Mouse (Mus musculus): ENCODE measurements around the gene Galnt4. TPM values are rescaled to one million over a fixed set of nuclear protein-coding genes. Genes with fewer than 3 reads are reported as not detected.

The Galnt4 gene
- polyA plus RNA-seq, 1 experiment from 2014 or later = 5.1 TPM

GRCm38 (mm10) chr10:99116650-99117615 is 9.0 kb downstream of the Galnt4 start:
- Histone ChIP-seq H3K27ac (no peak overlapping the region), H3K4me1 (peaks cover 11% of the 10 kb centered on the region), H3K27me3 (no peaks in the 10 kb centered on the region), H3K4me2 (no peak overlapping the region), H3K9ac (no peak overlapping the region), H3K36me3 (replicated peaks) (0 out of 2 replicates have a peak, but pooled peaks cover 2% of the 10 kb centered on the region), H3K4me3 (replicated peaks) (no peak overlapping the region), H3K9me3 (no peaks in the 10 kb centered on the region)
- no peak for ATAC-seq (ENCODE audit: low FRiP score)
- 92% methylated on average over 16 of the region's 16 CpGs for WGBS

GRCm38 (mm10) chr10:99117876-99118275 is 9.9 kb downstream of the Galnt4 start:
- H3K27me3 ChIP-seq = no peaks in the 10 kb centered on the region
- H3K4me1 ChIP-seq = peaks cover 11% of the 10 kb centered on the region; the same call in 1 of the 2 replicates
- no peak overlapping the region for H3K4me3 ChIP-seq (replicated peaks)
- ATAC-seq (ENCODE audit: low FRiP score) = no peak
- H3K9me3 ChIP-seq = no peaks in the 10 kb centered on the region
- no peak overlapping the region for H3K9ac ChIP-seq
- no peak overlapping the region for H3K27ac ChIP-seq
- H3K4me2 ChIP-seq = no peak overlapping the region
- H3K36me3 ChIP-seq (replicated peaks) = 0 out of 2 replicates have a peak, but pooled peaks cover 2% of the 10 kb centered on the region
- 89% methylated on average over 10 of the region's 10 CpGs for WGBS

- no peak overlapping the region for H3K9ac ChIP-seq
- H3K9me3 ChIP-seq = no peaks in the 10 kb centered on the region
- no peak overlapping the region for H3K27ac ChIP-seq
- 77% methylated on average over 6 of the region's 6 CpGs for WGBS
- no peak overlapping the region for H3K4me3 ChIP-seq (replicated peaks)
- H3K4me2 ChIP-seq = no peak overlapping the region
- H3K27me3 ChIP-seq = no peaks in the 10 kb centered on the region
- 0 out of 2 replicates have a peak, but pooled peaks cover 2% of the 10 kb centered on the region for H3K36me3 ChIP-seq (replicated peaks)
- 0 out of 2 replicates have a peak, but pooled peaks cover 7% of the 10 kb centered on the region for H3K4me1 ChIP-seq
- no peak for ATAC-seq (ENCODE audit: low FRiP score)
Measured at GRCm38 (mm10) chr10:99118697-99119096, 10.7 kb downstream of the Galnt4 start.

- H3K27me3 ChIP-seq = no peaks in the 10 kb centered on the region
- no peak overlapping the region for H3K9ac ChIP-seq
- H3K27ac ChIP-seq = no peak overlapping the region
- WGBS = 93% methylated on average over 4 of the region's 4 CpGs
- no peaks in the 10 kb centered on the region for H3K9me3 ChIP-seq
- no peak overlapping the region for H3K4me3 ChIP-seq (replicated peaks)
- H3K4me1 ChIP-seq = 0 out of 2 replicates have a peak, but pooled peaks cover 7% of the 10 kb centered on the region
- no peak for ATAC-seq (ENCODE audit: low FRiP score)
- H3K36me3 ChIP-seq (replicated peaks) = 0 out of 2 replicates have a peak, but pooled peaks cover 2% of the 10 kb centered on the region
- no peak overlapping the region for H3K4me2 ChIP-seq
Measured at GRCm38 (mm10) chr10:99119471-99119870, 11.5 kb downstream of the Galnt4 start.

- ATAC-seq (ENCODE audit: low FRiP score) = no peak
- no peaks in the 10 kb centered on the region for H3K27me3 ChIP-seq
Measured at GRCm38 (mm10) chr10:99126225-99126624, 18.3 kb downstream of the Galnt4 start, which contains the start of gene Phxr2. Phxr2 (minus strand) TSS chr10:99126325.

GRCm38 (mm10) chr10:99126954-99127353 is 19.0 kb downstream of the Galnt4 start:
- WGBS = 93% methylated on average over 14 of the region's 14 CpGs
- no peaks in the 10 kb centered on the region for H3K9me3 ChIP-seq
- no peak overlapping the region for H3K9ac ChIP-seq
- H3K27me3 ChIP-seq = no peaks in the 10 kb centered on the region
- no peak overlapping the region for H3K4me2 ChIP-seq
- ATAC-seq (ENCODE audit: low FRiP score) = no peak
- H3K27ac ChIP-seq = no peak overlapping the region
- H3K36me3 ChIP-seq (replicated peaks) = peaks cover 25% of the 10 kb centered on the region
- peaks cover 10% of the 10 kb centered on the region; the same call in 1 of the 2 replicates for H3K4me1 ChIP-seq
- H3K4me3 ChIP-seq (replicated peaks) = no peak overlapping the region

More at GRCm38 (mm10) chr10:99126225-99126624, 18.3 kb downstream of the Galnt4 start, which contains the start of gene Phxr2:
- Histone ChIP-seq H3K27ac (no peak within 1 kb of the TSS), H3K9me3 (no peaks in the 10 kb centered on the region), H3K9ac (no peak within 1 kb of the TSS), H3K4me3 (replicated peaks) (no peak within 1 kb of the TSS), H3K4me2 (no peak within 1 kb of the TSS), H3K36me3 (replicated peaks) (peaks cover 23% of the 10 kb centered on the region), H3K4me1 (peaks cover 10% of the 10 kb centered on the region; the same call in 1 of the 2 replicates)
- 92% methylated on average over 4 of the region's 4 CpGs for WGBS

GRCm38 (mm10) chr10:99127691-99128261 is 19.8 kb downstream of the Galnt4 start:
- Histone ChIP-seq H3K4me1 (peaks cover 12% of the 10 kb centered on the region; the same call in 1 of the 2 replicates), H3K4me2 (no peak overlapping the region), H3K9me3 (no peaks in the 10 kb centered on the region), H3K27me3 (no peaks in the 10 kb centered on the region), H3K4me3 (replicated peaks) (no peak overlapping the region), H3K9ac (no peak overlapping the region), H3K27ac (no peak overlapping the region), H3K36me3 (replicated peaks) (peaks cover 28% of the 10 kb centered on the region)
- 86% methylated on average over 11 of the region's 11 CpGs for WGBS
- ATAC-seq (ENCODE audit: low FRiP score) = no peak

GRCm38 (mm10) chr10:99130611-99131010 is 22.7 kb downstream of the Galnt4 start:
- no peaks in the 10 kb centered on the region for H3K27me3 ChIP-seq
- H3K9me3 ChIP-seq = no peaks in the 10 kb centered on the region
- peaks cover 12% of the 10 kb centered on the region; the same call in 1 of the 2 replicates for H3K4me1 ChIP-seq
- no peak overlapping the region for H3K4me2 ChIP-seq
- H3K36me3 ChIP-seq (replicated peaks) = peaks cover 35% of the 10 kb centered on the region
- H3K9ac ChIP-seq = no peak overlapping the region
- ATAC-seq (ENCODE audit: low FRiP score) = no peak
- no peak overlapping the region for H3K4me3 ChIP-seq (replicated peaks)
- no peak overlapping the region for H3K27ac ChIP-seq
- WGBS = 48% methylated on average over 6 of the region's 6 CpGs

- ATAC-seq (ENCODE audit: low FRiP score) = no peak
- WGBS = 58% methylated on average over 5 of the region's 5 CpGs
- Histone ChIP-seq H3K9ac (no peak overlapping the region), H3K4me3 (replicated peaks) (no peak overlapping the region), H3K4me2 (no peak overlapping the region), H3K9me3 (no peaks in the 10 kb centered on the region), H3K27me3 (no peaks in the 10 kb centered on the region), H3K36me3 (replicated peaks) (peaks cover 35% of the 10 kb centered on the region), H3K4me1 (peaks cover 12% of the 10 kb centered on the region; the same call in 1 of the 2 replicates), H3K27ac (no peak overlapping the region)
Measured at GRCm38 (mm10) chr10:99131298-99131697, 23.3 kb downstream of the Galnt4 start.

GRCm38 (mm10) chr10:99132189-99132588 is 24.2 kb downstream of the Galnt4 start:
- Histone ChIP-seq H3K27me3 (no peaks in the 10 kb centered on the region), H3K27ac (no peak overlapping the region), H3K4me3 (replicated peaks) (no peak overlapping the region), H3K9ac (no peak overlapping the region), H3K36me3 (replicated peaks) (peaks cover 29% of the 10 kb centered on the region), H3K4me1 (peaks cover 12% of the 10 kb centered on the region; the same call in 1 of the 2 replicates), H3K9me3 (no peaks in the 10 kb centered on the region), H3K4me2 (no peak overlapping the region)
- 79% methylated on average over 6 of the region's 6 CpGs for WGBS
- ATAC-seq (ENCODE audit: low FRiP score) = 0 out of 2 replicates have a peak, but pooled peaks have one; percentile 27

- Histone ChIP-seq H3K4me3 (replicated peaks) (no peak overlapping the region), H3K4me1 (peaks cover 12% of the 10 kb centered on the region; the same call in 1 of the 2 replicates), H3K27ac (no peak overlapping the region), H3K27me3 (no peaks in the 10 kb centered on the region), H3K9ac (no peak overlapping the region), H3K9me3 (no peaks in the 10 kb centered on the region), H3K36me3 (replicated peaks) (peaks cover 29% of the 10 kb centered on the region), H3K4me2 (no peak overlapping the region)
- no peak for ATAC-seq (ENCODE audit: low FRiP score)
- 93% methylated on average over 11 of the region's 11 CpGs for WGBS
Measured at GRCm38 (mm10) chr10:99132595-99133272, 24.8 kb downstream of the Galnt4 start.
